Mouse (Mus musculus) myocyte (in vitro differentiated cells): ENCODE results near the gene Psmd12.

Experiments
- E2F4 ChIP-seq: IDR thresholded peaks from one replicate; pipeline ENCODE4 v1.6.1; 2011; ENCODE audit warnings: mild to moderate bottlenecking, control low read depth, moderate library complexity; ENCODE audit not compliant: insufficient read depth
- MAX ChIP-seq: IDR thresholded peaks from one replicate; pipeline ENCODE4 v1.6.1; 2011; ENCODE audit warnings: low read depth, mild to moderate bottlenecking, control low read depth
- MYOD1 ChIP-seq, 3 experiments: IDR thresholded peaks; one replicate each; pipeline ENCODE4 v1.6.1; 2011; ENCODE audit warnings: control low read depth in 2 of 3, low read depth in 2 of 3, mild to moderate bottlenecking in 2 of 3, moderate library complexity in 1 of 3; ENCODE audit not compliant: insufficient read length in 2 of 3, control insufficient read depth in 1 of 3
- MYOG ChIP-seq, 3 experiments: IDR thresholded peaks; one replicate each; pipeline ENCODE4 v1.6.1; 2011; ENCODE audit warnings: control low read depth in 2 of 3, low read depth in 2 of 3, mild to moderate bottlenecking in 2 of 3; ENCODE audit not compliant: insufficient read length in 2 of 3, control insufficient read depth in 1 of 3, insufficient read depth in 1 of 3
- POLR2A ChIP-seq: IDR thresholded peaks from one replicate; pipeline ENCODE4 v1.6.1; 2011; ENCODE audit warnings: low read depth, mild to moderate bottlenecking, control low read depth, moderate library complexity; ENCODE audit not compliant: insufficient read length
- POLR2AphosphoS2 ChIP-seq: IDR thresholded peaks from one replicate; pipeline ENCODE4 v1.6.1; 2011; ENCODE audit warnings: low read depth, control low read depth; ENCODE audit not compliant: insufficient read length
- REST ChIP-seq: IDR thresholded peaks from one replicate; pipeline ENCODE4 v1.6.1; 2011; ENCODE audit warnings: mild to moderate bottlenecking, control low read depth, moderate library complexity; ENCODE audit not compliant: insufficient read depth, insufficient read length
- SRF ChIP-seq: IDR thresholded peaks from one replicate; pipeline ENCODE4 v1.6.1; 2011; ENCODE audit warnings: low read depth; ENCODE audit not compliant: control insufficient read depth, insufficient read length
- TCF12 ChIP-seq: IDR thresholded peaks from one replicate; pipeline ENCODE4 v1.6.1; 2011; ENCODE audit warnings: mild to moderate bottlenecking, control low read depth; ENCODE audit not compliant: poor library complexity, insufficient read depth, severe bottlenecking

- TF ChIP-seq REST = no peak
- TF ChIP-seq POLR2A = no peak
- TF ChIP-seq POLR2AphosphoS2 = no peak
- no peak for TF ChIP-seq E2F4
- TF ChIP-seq TCF12 = no peak
- TF ChIP-seq MYOG (IDR thresholded peaks at IDR 0.05; ENCODE audit: control insufficient read depth in 1 of 3, insufficient read depth in 1 of 3, insufficient read length in 2 of 3, low read depth in 2 of 3) = no peak
- TF ChIP-seq MAX = no peak
- no peak for TF ChIP-seq SRF
- TF ChIP-seq MYOD1 (IDR thresholded peaks at IDR 0.05; ENCODE audit: control insufficient read depth in 1 of 3, insufficient read length in 2 of 3, low read depth in 2 of 3) = no peak
Observed at GRCm38 (mm10) chr11:107462478-107462877, 16.8 kb upstream of the Psmd12 start.
